Mouse (Mus musculus) heart, adult 8-10 months (tissue): ENCODE measurements around the gene Chrna5. TPM values are rescaled to one million over a fixed set of nuclear protein-coding genes. Genes with fewer than 3 reads are reported as not detected.
"Not testable (repeated sequence)": the region's sequence is repeated elsewhere in the genome, so short reads cannot be mapped to it uniquely, and the experiment has no call there.

Experiments
- DNase-seq: peaks from one replicate; pipeline ENCODE4 v3.0.0; 2022; ENCODE audit warnings: low spot score
- total RNA-seq, 4 experiments: library from RNA; stranded (reverse); gene quantifications; 2 replicates each; pipeline ENCODE4 v1.2.4; 2022

Gene Chrna5
- not detected for total RNA-seq

DNA sequence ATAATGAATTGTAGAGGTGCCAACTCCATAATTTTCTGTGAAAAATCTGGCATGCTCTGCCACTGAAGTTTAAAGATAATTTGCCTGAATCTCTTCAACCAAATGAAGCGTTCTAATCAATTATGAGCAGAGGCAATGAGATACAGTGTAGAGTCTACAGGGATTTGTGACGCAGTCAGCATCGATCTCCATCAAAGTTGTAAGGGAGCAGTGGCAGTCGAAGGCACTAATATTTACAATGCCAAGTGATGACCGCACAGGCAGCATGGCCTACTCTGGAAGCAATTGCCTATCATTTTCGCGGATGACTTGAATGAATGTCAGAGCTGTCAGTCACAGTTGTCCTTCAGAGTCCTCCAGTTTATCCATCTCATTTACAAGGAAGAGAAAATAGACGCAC, at the start of gene Chrna5:
Gene Chrna5 (plus strand): TSS at position 207 of the 400 bp plus-strand sequence.
- DNase-seq = no peak

DNA sequence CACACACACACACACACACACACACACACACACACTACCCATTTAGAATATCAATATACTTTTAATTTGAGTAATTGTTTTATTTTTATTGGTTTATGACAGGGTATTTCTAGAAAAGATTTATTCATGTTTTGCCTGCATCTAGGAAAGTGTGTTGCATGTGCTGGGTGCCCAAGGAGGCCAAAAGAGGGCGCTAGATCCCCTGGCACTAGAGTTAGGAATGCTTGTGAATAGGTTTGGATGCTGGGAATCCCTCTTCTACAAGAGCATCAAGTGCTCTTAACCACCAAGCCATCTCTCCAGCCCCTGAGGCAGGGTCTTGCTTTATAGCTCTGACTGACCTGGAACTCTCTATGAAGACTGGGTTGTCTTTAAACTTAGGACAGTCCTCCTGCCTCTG, 48.9 kb upstream of the Chrna5 start:
- DNase-seq = no peak

DNA sequence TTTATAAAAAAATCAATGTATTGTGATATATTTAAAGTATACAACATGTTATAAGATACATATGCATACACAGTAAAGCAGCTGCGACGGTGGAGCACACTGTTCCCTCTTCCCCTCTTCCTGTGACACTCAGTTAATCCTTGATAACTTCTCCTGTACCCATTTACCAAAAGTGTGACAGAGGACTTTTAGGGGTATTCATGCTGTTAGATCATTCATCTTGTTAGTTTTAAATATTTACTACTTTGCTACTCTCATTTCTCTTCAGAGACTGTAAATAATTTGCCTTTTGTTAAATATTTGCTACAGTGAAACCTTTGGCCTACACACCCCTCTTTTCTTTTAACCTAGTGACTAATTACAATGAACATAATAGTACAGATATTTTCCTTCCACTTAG, 48.3 kb upstream of the Chrna5 start:
- DNase-seq = no peak

DNA sequence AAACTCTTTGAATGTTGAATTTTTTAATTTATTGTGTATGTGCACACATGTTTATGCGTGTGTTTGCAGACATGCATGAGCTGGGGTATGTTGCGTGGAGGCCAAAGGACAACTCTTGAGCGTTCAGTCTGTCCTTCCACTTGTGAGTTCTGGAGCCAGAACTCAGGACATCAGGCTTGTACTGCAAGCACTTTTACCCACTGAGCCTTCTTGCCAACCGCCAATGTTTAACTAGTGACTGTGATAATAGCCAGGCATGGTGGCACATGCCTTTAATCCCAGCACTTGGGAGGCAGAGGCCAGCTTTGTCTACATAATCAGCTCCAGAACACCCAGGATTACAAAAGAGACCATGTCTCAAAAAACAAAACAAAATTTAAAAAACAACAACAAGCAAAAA, 38.6 kb upstream of the Chrna5 start:
- DNase-seq = no peak

DNA sequence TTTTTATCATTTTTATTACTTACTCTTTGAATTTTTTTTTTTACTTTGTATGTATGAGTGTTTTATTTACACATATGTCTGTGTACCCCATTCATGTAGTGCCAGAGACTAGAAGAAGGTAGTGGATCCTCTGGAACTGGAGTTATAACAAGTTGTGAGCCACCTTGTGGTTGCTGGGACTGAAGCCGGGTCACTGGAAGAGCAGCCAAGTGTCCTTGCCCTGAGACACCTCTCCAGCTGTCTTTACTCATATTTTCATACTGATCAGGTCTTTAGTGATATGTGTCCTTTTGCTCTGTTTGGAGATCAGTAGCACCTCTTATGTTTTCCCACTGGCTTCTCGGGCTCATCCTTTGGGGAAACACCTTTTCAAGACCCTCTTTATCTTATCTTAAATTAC, 36.2 kb upstream of the Chrna5 start:
- no peak for DNase-seq

DNA sequence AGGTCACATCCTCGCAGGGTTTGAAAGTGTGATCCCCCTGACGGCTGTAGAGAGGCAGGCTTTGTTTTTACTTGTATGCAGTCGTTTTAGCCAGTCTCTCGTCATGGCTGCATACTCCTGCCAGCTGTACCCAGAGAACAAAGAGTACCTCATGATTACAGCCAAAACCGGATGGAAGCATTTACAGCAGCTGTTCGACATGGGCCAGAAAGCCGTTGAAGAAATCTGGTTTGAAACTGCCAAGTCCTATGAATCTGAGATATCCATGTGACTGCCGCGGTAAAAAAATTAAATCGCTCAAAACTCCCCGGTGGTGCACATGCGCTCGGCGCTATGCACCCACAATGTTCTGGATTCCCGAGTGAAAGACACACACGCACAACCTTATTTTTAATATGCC, 34.4 kb upstream of the Chrna5 start:
- no peak for DNase-seq

DNA sequence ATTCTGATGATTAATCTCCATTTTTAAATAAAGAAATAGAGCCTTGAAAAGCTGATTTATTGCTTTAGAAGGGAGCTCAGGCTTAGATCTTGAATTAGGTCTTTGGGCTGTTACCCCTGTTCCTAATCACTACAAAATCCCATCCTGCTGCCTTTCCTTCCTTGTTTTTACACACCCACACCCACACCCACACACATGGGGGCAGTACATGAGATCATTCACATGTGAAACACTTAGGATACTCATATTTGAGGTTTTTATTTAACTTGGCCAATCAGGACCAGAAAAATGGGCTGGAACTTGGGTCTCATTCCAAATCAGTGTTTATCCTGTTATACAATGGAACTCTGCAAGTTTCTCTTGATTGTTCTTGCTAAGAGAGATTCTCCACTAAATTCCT, 31.2 kb upstream of the Chrna5 start:
- DNase-seq = no peak

DNA sequence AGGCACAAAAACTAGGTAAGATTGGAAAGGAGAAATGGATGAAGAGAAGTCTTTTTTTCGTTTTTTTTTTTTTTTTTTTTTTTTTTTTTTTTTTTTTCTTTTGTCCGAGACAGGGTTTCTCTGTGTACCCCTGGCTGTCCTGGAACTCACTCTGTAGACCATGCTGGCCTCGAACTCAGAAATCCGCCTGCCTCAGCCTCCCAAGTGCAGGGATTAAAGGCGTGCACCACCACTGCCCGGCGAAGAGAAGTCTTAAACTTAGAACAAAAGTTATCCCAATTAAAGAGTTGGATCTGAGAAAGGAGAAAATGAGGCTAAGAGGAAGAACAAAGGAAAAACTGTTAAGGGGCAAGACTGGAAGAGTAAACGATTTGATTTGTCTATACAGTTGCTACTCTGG, 30.5 kb upstream of the Chrna5 start:
- not testable (repeated sequence) for DNase-seq

DNA sequence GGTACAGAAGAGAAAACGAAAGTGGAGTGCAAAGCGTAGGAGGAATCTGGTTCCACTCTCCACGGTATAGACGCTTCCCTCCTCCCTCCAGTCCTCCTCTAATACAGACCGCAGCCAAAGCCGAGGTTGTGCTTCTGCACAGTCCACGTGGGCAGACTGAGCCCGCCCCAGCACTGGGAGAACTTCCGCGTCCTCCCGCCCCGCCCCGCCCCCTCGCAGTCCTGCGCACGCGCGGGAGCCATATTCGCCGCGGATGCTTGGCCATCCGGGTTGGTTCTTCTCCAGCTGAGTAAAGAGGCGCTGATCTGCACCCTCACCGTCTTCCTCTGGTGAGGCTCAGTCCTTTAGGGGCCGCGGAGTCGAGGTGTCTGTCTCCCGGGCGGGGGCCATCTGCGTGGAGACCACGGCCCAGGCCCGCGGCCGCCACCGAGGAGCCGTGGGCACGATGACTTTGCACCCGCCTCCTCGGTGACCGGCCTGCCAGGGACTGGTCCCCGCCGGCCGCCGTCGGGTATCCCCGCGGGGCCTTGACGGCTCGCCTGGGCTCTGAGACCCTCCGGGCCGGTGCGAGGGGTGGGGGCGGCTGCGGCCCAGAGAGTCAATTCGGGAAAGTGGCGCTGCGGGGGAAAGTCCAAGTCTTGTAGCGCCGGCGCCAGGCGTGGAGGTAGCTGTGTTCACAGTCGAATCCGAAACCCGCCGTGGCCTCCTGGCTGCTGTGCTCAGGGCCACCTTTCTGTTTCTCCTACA, 29.9 kb upstream of the Chrna5 start, which contains the start of the genes Psma4 and AY074887:
Gene Psma4 (plus strand): TSS at position 216 of the 747 bp plus-strand sequence.
Gene AY074887 (minus strand): TSS at position 424 of the 747 bp plus-strand sequence.
- DNase-seq = peak; percentile 88

DNA sequence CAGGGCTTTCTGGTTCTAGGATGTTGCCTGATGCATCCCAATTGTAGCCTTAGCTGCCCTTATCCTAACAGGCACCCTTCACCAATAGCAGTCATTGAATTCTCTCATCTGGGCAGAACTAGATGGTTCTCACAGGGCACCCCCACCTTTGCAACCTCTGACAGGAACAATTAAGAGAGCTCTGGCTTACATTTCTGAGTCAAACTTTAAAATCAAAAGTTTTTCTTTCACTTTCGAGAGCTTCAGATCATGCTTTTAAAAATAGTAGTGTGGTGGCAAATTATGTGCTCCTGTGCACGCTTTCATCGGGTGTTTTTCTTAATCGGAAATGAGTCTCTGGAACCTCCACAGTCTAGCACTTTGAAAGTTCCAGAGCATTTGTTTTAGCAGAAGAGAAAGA, 19.6 kb upstream of the Chrna5 start:
- no peak for DNase-seq

DNA sequence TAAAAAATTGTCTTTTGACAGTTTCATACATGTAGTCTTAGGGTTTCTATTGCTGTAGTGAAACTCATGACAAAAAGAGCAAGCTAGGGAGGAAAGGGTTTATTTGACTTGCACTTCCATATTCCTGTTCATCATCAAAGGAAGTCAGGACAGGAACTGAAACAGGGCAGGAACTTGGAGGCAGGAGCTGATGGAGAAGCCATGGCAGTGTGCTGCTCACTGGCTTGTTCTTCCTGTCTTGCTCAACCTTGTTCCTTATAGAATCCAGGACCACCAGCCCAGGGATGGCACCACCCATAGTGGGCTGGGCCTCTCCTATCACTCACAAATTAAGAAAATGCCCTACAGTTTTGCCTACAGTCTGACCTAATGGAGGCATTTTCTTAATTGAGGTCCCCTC, 17.0 kb upstream of the Chrna5 start:
- no peak for DNase-seq

DNA sequence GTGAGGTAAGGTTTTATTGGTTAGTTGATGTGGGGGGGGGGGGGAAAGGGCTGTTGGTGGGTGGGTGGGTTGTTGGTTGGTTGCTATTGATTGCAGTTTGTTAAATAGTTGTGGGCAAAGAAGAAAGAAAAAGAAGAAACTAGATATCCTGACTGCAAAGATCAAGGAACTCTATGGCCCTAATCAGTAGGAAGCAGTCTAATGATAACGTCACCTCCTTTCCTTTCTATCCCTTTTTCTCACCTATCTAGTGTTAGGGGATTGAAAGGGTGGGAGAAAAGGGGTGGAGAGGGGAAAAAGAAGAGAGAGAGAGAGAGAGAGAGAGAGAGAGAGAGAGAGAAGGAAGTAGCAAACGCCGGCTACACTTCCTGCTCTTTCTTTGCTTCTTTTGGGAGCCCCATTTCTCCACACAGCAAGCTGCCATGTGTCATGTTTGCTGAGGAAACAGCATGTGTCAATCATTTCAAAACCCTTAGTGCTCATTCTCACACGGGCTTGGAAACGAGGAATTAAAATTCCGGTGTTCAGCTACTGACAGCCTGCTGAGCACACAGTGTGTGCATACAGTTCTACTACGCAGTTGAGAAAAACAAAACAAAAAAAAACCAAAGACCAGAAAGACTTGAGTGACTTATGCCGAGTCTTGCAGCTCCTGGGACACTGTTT, 10.6 kb upstream of the Chrna5 start:
- DNase-seq = no peak

DNA sequence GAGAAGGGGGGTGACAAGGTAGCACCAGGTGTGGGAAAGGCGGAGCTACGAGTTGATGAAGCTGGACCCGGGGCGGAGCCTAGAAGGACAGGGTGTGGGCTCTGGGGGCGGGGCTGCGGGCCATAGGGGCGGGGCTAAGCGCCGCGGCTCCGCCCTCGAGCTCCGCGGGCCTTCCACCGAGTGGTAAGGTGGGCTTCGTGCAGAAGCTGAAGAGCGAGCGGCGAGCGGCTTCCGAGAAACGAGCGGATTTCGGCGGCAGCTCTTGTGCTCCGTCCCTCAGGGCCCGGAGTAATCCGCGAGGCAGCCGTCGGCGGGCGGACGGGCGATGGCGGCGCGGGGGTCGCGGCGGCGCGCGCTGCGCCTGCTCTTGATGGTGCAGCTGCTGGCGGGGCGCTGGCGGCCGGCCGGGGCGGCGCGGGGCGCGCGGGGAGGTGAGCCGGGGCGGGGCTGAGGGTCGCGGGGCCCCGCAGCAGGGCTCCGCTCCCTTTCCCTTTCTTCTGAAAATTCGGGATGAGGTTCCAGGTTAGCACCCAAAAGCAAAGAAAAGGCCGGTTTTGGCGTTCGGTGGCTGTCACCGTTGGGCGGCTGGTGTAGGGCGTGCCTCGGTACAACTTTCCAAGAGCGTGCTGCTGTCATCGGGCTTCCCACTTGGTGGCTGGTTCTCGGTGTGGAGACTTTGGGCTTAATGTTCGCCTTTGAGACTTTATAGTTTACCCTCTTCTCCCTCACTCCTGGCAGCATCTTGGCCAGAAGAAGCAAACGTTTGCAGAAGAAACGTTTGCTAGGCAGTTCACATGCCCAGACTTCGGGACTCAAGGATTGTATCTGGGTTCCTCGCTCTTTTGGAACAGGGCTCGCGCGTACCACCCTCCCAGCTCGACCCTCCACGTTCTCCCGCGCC, 861 bp downstream of the Chrna5 start:
- no peak for DNase-seq

DNA sequence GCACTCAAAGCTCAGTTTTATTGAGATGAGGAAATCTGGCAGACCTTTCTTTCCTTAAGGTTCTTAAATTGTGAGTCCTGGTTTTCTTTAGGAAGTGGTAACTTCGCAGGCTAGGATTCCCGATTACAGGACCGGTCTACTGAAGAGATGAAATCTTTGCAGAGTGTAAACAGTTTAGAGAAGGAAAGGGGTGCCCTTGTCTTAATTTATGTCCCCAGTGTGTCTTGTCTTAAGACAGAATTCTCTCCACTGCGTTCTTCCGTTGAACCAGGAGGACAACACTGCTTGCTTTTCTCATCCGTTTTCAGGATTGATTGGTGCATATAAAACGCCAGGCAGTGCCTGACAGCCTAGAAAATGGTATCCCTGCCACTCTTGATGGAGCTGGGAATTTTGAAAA, 1.7 kb downstream of the Chrna5 start:
- DNase-seq = no peak

DNA sequence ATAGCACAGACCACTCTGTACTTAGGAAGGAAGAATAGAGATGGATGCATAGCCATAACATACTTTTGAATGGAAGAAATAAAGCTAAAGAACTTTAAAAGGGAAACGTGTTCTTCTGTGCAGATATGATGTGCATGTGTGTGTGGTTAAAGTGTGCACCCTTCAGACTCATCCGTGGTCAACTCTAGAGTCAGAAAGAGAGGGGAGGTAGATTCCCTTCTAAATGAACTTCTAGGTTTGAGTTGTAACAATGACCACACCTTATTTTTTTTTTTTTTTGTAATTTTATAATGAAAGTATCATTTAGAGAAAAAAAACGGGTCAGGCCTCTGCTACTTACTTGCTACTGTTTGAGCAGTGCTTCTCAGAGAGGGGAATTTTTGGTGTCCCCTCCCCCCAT, 9.7 kb downstream of the Chrna5 start:
- DNase-seq = no peak

DNA sequence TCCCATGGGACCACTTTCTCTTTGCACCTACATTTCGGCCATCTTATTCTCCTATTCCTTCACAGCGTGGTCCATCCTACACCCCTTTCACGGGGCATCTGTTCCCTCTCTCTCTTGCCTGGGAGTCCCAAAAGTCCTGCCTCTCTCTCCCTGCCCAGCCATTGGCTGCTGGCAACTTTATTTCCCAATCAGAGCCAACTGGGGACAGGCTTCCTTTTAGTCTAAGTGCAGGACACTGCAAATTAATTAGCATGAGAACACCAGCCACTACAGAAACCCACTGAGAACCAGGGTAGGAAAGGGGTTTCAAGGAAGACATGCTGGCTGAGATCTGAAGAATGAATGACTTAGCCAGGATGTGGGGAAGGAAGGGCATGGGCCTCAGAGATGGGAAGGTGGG, 13.7 kb downstream of the Chrna5 start:
- DNase-seq = no peak

DNA sequence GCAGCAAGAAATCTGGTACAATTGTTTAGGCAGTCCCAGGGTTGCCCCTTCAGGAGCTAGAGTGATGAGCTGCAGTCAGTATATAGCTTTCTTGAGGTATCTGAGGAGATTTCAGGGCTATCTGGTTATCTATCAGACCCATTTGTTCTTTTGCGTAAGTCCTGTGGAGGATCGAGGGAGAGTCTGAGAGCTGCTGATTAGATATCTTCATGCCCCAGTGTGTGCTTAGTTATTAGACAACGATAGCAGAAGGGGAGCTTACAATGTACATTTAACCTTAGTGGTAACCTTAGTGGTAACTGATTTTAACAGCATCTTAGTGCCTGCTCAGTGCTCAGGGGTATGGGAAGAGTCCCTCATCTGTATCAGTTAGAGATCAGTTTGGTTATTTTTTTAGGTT, 15.0 kb downstream of the Chrna5 start:
- DNase-seq = no peak

DNA sequence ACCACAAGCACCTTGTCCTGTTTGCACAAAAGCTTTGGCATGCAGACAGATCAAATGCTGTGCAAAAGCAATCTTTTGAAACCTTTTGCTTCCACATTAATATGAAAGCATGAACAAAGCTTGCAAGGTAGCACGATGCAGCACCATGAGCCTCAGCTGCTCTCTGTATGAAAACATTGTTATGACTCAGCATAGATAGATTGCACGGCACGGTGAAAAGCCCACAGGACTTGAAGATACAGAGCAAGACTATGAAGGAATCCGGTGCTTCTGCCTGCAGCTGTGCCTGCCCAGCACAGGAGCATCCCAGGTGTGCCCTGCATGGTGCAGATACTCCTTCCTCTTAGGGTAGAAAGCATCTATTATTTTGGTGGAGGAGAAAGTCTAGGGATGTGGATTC, 22.9 kb downstream of the Chrna5 start:
- DNase-seq = no peak

DNA sequence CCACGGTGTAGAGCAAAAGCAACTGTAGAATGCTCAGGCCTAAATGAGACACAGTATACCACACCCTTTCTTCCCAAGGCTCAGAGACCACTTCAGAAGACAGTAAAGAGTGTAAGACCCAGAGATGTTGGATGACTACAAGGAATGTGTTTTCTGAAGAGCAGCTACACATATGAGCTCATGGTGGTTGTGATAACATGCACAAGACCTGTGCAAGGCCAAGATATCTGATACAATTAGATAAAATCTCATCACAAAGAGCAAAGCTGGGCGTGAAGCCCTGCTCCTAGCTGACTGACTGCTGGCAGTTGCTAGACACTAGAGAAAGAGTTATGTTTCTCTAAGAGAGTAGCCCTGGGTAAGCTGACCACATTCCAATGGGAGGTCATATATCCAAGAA, 29.0 kb downstream of the Chrna5 start:
- DNase-seq = no peak

DNA sequence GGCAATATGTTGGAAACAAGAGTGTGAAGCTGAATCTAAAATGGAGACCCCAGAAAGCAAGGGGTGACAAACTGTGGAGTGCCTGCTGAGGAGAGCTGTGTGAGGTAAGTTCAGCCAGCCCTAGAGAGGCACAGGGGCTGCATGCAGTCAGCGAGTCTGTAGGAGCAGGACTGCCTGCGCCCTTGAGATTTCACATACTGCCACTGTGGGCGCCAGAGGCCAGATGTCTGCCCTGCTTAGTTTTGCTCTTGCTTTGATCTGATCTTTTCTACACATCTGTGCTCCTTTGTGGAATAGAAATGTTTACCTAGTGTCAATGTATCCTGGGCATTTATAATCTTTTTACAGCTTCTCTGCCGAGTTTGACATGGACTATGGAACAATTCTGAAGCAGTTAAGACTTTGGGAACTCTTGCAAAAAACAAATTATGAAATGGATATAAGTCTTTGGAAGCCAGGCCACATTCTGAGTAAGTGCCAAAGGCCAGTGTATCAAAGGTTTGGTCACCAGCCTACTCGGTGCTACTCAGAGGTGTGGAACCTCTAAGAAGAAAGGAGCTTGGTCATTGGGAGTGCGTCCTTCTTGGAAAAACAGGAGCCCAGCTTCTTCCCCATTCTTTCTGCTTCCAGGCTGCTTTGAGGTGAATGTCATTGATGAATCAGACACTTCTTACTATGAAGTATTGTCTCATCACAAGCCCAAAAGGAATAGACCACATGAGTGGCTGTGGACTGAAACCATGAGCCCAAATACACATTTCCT, 30.1 kb downstream of the Chrna5 start:
- no peak for DNase-seq

DNA sequence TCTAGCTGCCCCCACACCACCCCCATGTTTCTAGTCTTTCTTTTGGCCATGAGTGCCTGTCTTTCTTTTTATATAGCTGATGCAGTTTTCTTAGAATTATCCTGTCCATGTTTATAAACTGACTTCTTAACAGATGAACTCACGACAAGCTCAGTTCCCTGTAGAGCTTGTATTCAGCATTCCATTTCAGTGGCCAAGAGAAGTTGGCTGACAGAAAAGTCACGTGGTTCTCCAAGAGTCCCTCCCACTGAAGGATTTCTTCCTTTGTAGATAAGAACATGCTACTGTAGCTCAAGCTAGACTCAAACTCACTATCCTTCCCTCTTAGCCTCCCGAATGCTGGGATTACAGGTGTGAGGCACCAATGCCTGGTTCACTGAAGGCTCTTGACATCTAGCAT, 36.2 kb downstream of the Chrna5 start:
- DNase-seq = no peak

DNA sequence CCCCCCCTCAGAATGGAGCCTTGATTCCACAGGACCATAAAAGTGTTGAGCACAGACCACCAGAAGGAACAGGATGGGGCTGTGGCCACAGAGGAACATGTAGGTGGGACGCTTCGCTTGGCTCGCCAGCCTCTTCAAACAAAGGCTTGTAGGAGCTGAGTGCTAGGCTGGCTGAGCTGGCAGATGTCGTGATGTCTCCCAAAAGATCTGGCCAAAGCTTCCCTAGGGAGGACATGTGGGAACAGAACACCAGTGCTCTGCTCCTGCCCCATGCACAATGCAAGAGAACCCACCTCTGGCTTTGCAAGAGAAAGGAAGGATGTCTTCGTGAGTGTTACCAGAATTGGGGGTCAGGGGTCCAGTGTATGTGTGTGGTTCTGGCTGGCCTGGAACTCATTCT, 42.6 kb downstream of the Chrna5 start:
- DNase-seq = no peak
